Mouse (Mus musculus): Measurements from ENCODE around the gene Dydc2. TPM values are rescaled to one million over a fixed set of nuclear protein-coding genes. Genes with fewer than 3 reads are reported as not detected.

The Dydc2 gene
- polyA plus RNA-seq (2015; fragmentation: Nextera tagmentation; extraction: Ambion mirVana) = 0.58 and 1.1 TPM in 2 replicates

GRCm38 (mm10) chr14:41069108-41069507 lies at the start of gene Dydc2:
Gene Dydc2, minus strand, starts transcription at chr14:41069208.

DNA sequence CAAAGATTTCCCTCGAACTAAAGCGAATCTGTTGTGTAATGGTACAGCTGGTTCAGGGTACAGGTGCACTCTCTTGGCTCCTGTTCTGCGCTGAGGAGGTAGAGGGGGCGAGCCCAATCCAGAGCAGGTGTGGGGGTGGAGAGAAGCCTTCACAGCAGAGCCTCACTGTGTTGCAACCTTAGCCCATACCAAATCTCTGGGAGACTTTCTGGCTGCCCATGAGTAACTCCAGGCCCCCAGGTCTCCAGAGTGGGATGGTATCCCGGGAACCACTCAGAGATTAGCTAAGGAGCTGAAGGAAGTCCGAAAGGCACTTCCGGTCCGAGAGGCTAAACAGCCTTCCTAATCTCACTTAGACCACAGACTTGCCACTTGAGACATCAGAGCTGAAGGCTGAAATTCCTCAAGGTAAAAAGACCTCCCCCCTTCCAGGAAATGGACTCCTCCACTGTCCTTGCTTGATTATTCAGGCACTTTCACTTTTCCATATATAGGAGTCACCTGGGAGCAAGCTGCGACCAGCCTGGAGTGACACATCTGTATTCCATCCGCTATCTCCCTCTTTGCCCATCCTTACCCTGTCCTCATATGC lies 35.9 kb upstream of the Dydc2 start, which contains the start of gene Mat1a:
Mat1a (plus strand) TSS at position 183 of the 592 bp plus-strand sequence.

DNA sequence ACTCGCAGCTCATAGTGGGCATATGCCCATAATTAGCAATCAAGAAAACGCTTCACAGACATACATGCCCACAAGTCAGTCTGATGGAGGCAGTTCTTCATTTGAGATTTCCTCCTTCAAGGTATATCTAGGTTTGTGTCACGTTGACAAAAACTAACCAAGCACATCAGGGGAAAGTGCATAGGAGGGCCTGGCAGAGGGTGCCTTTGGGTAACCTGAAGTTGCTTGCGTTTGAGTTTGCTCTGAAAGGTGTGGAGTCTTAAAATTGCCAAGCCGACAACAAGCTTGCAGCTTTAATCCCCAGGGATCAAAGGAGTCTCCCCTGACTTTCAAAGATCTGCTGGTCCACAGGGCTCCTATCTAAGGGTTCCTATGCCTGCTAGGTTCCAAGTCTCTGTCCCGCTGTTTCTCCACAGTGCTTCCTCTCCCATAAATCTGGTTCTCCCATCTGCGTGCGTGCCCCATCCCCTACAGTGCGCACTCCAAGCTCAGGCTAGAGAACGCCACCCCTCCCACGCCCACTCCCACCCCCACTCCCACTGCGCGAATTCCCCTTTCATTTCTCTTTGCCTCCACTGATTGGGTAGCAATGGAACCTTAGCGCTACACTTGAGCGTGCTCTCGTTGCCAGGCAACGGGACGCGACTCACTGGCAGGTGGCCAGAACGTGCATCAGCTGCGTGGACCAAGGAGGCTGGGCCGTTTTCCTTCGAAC lies 3.4 kb upstream of the Dydc2 start, which contains the start of gene Dydc1:
Dydc1 (plus strand) TSS at position 683 of the 715 bp plus-strand sequence.

GRCm38 (mm10) chr14:41013630-41014613 lies 55.1 kb downstream of the Dydc2 start, which contains the start of gene Fam213a:
Gene Fam213a, minus strand, starts transcription at chr14:41013788.

Other genes with a start within 250 kb of the Dydc2 start
- 0.32 and 0.34 TPM in 2 replicates for gene Sh2d4b, start 175.9 kb downstream of the Dydc2 start, polyA plus RNA-seq (2015; fragmentation: Nextera tagmentation; extraction: Ambion mirVana)
- gene Tspan14, start 102.4 kb downstream of the Dydc2 start, polyA plus RNA-seq (2015; fragmentation: Nextera tagmentation; extraction: Ambion mirVana) = 32.3 and 35.1 TPM in 2 replicates
- gene Fam213a, start 55.4 kb downstream of the Dydc2 start, polyA plus RNA-seq (2015; fragmentation: Nextera tagmentation; extraction: Ambion mirVana) = 104 and 107 TPM in 2 replicates
- 0.49 TPM in 1 of 2 replicates, not detected in the other for gene Dydc1, start 3.7 kb upstream of the Dydc2 start, polyA plus RNA-seq (2015; fragmentation: Nextera tagmentation; extraction: Ambion mirVana)
- gene Mat1a, start 35.8 kb upstream of the Dydc2 start, polyA plus RNA-seq (2015; fragmentation: Nextera tagmentation; extraction: Ambion mirVana) = 0.10 and 0.27 TPM in 2 replicates
- not detected in 2 replicates for gene Sftpa1, start 62.6 kb upstream of the Dydc2 start, polyA plus RNA-seq (2015; fragmentation: Nextera tagmentation; extraction: Ambion mirVana)
- not detected in 2 replicates for gene Mbl1, start 82.2 kb upstream of the Dydc2 start, polyA plus RNA-seq (2015; fragmentation: Nextera tagmentation; extraction: Ambion mirVana)
- gene Sftpd, start 115.9 kb upstream of the Dydc2 start, polyA plus RNA-seq (2015; fragmentation: Nextera tagmentation; extraction: Ambion mirVana) = not detected in 2 replicates
- 0.64 and 0.65 TPM in 2 replicates for gene Gm2832, start 209.6 kb upstream of the Dydc2 start, polyA plus RNA-seq (2015; fragmentation: Nextera tagmentation; extraction: Ambion mirVana)